Mouse (Mus musculus) G1E (cell line): ENCODE measurements around the gene D1Ertd622e.

Experiments used
- CTCF ChIP-seq: IDR thresholded peaks from 2 replicates; pipeline ENCODE4 v1.5.1; 2012; ENCODE audit warnings: low read depth, low read length, inconsistent platforms, mixed read lengths
- GATA1 ChIP-seq: IDR thresholded peaks from 2 replicates; pipeline ENCODE4 v1.6.1; 2012; ENCODE audit warnings: borderline replicate concordance, low read length, inconsistent platforms, mixed read lengths

DNA sequence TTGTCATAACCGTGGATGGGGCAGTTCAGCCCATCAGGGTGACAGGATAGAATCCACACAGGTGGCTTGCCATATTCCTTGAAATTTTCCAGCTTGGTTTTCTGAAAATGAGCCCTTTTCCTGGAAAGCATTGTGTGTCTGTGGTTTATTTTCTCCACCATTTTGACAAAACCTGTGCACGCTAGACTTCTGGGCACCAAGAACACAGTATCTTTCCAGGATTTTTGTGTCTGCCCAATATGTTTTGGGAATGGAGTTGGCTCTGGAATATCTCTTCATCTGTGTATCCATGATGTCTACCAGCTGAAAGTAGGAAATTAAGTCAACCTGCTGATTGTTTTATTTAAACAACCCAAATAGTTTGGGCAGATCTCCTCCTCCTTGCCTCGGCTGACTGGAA lies 99.0 kb downstream of the D1Ertd622e start:
- no peak for TF ChIP-seq CTCF
- no peak for TF ChIP-seq GATA1
